Mouse (Mus musculus) embryonic facial prominence, embryonic 15.5 days (tissue): ENCODE measurements around the gene Col6a5. TPM values are rescaled to one million over a fixed set of nuclear protein-coding genes. Genes with fewer than 3 reads are reported as not detected.

Experiments used
- ATAC-seq: fragments of 200-750 bp; cut with Nextera tagmentation; 2 replicates; pipeline ENCODE4 v1.8.0; 2017; ENCODE audit warnings: low read depth, moderate TSS enrichment; ENCODE audit not compliant: insufficient number of reproducible peaks, low FRiP score, low TSS enrichment
- H3K27ac ChIP-seq: fragments of 300-500 bp; sonication (generic); replicated peaks from 2 replicates; pipeline ENCODE4 v1.5.1; 2015; ENCODE audit warnings: mild to moderate bottlenecking, inconsistent platforms
- H3K27me3 ChIP-seq: fragments of 300-500 bp; sonication (generic); 2 replicates; pipeline ENCODE4 v1.6.1; 2015; ENCODE audit warnings: inconsistent platforms
- H3K36me3 ChIP-seq: fragments of 300-500 bp; sonication (generic); 2 replicates; pipeline ENCODE4 v1.6.1; 2015; ENCODE audit warnings: mild to moderate bottlenecking, inconsistent platforms
- H3K4me1 ChIP-seq: fragments of 300-500 bp; sonication (generic); 2 replicates; pipeline ENCODE4 v1.6.1; 2015; ENCODE audit warnings: inconsistent platforms
- H3K4me2 ChIP-seq: fragments of 300-500 bp; sonication (generic); replicated peaks from 2 replicates; pipeline ENCODE4 v1.6.1; 2015; ENCODE audit warnings: mild to moderate bottlenecking, inconsistent platforms
- H3K4me3 ChIP-seq: fragments of 300-500 bp; sonication (generic); replicated peaks from 2 replicates; pipeline ENCODE4 v1.5.1; 2015; ENCODE audit warnings: mild to moderate bottlenecking, inconsistent platforms
- H3K9ac ChIP-seq: fragments of 300-500 bp; sonication (generic); 2 replicates; pipeline ENCODE4 v1.6.1; 2015; ENCODE audit warnings: inconsistent platforms
- H3K9me3 ChIP-seq: fragments of 300-500 bp; sonication (generic); replicated peaks from 2 replicates; pipeline ENCODE4 v1.6.1; 2016; ENCODE audit warnings: inconsistent platforms
- WGBS: fragments of 180-500 bp; shearing (Covaris S2); methylation state at CpG from one replicate; pipeline ENCODE4 v1.1.7; 2015; 5-methylcytosine and 5-hydroxymethylcytosine counted together
- polyA plus RNA-seq: library from polyadenylated mRNA; unstranded; fragments of >200 nt; fragmentation: Nextera tagmentation; extraction: Ambion mirVana; gene quantifications from 2 replicates; pipeline ENCODE4 v1.2.1, GENCODE M21; 2015

Gene Col6a5
- polyA plus RNA-seq, 1 experiment from 2014 or later = 0.15 TPM

DNA sequence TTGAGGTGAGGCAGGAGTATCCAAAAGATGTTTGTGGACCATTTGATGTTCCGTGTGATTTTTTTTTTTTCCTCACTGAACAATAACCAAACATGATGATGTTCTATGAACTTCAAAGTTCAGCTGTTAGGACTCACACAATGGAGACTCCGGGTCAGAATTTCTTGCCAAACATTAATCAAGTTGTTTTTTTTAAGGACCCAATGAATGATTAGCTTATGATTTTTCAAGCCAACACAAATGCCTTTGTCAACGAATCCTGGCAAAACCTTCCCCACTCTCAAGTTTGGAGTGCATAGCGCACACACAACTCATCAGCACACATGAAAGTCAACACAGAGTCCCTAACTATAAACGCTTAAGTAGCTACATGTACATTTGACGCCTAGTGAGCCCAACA, 139.7 kb downstream of the Col6a5 start:
- ATAC-seq = no peak
- Histone ChIP-seq H3K4me3 (no peak overlapping the region), H3K27me3 (no peaks in the 10 kb centered on the region), H3K9me3 (no peaks in the 10 kb centered on the region), H3K27ac (no peak overlapping the region), H3K9ac (no peak overlapping the region), H3K36me3 (no peaks in the 10 kb centered on the region), H3K4me1 (no peaks in the 10 kb centered on the region), H3K4me2 (no peak overlapping the region)
- WGBS = 84% methylated on average over 6 of the region's 6 CpGs

DNA sequence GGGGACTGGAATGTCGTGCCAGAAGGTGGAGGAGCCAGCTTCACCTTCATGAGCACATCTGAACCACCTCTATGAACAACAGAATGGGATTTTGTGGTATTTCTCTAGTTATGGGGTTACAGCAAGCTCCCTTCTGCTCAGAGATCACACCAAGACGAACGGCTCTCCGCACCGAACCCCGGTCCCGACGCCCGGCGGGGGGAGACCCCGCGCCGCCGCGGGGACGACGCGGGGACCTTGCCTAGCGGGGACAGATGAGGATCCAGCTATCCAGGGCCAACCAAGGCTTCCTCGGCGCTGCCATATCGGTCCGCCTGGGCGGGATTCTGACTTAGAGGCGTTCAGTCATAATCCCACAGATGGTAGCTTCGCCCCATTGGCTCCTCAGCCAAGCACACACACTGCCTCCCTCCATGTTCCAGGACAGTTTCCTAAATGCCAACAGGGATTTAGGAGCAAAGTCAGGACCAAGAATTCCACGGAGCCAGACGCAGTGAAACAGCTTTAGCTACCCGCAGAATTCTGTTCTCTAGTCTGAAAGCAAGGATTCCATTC, 141.2 kb downstream of the Col6a5 start:
- Histone ChIP-seq H3K4me2 (no peak overlapping the region), H3K4me3 (no peak overlapping the region), H3K27ac (no peak overlapping the region), H3K9me3 (no peaks in the 10 kb centered on the region), H3K36me3 (no peaks in the 10 kb centered on the region), H3K27me3 (no peaks in the 10 kb centered on the region), H3K4me1 (no peaks in the 10 kb centered on the region), H3K9ac (no peak overlapping the region)
- no peak for ATAC-seq
- WGBS = 77% methylated on average over 29 of the region's 29 CpGs

DNA sequence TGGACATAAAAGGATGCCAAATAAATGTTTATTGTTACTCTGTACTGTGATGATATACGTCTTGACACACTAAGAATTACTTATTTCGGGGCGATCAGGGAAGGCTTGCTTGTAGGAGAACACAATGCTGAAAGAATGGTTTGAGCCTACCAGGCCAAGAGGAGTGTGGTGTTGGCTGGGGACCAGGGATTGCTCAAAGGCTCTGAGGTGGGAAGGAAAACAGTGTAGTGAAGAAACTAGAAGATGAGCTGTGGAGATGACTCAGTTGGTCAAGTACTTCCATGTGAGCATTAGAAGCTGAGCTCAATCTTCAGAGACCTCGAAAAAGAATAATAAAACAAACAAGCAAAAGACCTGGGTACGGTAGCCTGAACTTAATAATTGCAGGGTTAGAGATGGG, 146.0 kb downstream of the Col6a5 start:
- Histone ChIP-seq H3K4me2 (no peak overlapping the region), H3K4me1 (0 out of 2 replicates have a peak, but pooled peaks cover 3% of the 10 kb centered on the region), H3K9ac (no peak overlapping the region), H3K27me3 (no peaks in the 10 kb centered on the region), H3K4me3 (no peak overlapping the region), H3K36me3 (no peaks in the 10 kb centered on the region), H3K27ac (no peak overlapping the region), H3K9me3 (no peaks in the 10 kb centered on the region)
- 81% methylated on average over 5 of the region's 5 CpGs for WGBS
- no peak for ATAC-seq

DNA sequence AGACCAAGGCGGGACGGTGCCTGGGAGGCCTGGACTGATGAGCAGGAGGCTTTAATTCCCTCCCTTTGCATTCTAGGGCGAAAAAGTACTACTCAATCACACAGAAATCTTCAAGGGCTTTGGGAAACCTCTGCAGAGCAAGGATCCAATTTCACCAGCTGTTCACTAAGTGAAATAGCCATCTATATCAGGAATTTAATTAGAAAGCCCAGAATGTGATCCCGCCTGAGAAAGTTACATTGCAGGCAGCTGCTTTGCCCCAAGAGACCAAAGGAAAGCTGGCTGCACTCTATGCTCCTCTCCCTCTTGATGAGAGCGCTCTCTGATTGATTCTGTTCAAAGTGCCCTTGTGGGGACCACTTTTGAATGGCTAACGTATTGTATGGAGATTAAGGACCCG, 149.0 kb downstream of the Col6a5 start:
- H3K4me3 ChIP-seq = no peak overlapping the region
- no peaks in the 10 kb centered on the region for H3K36me3 ChIP-seq
- no peak overlapping the region for H3K27ac ChIP-seq
- WGBS = 44% methylated on average over 7 of the region's 7 CpGs
- H3K4me2 ChIP-seq = no peak overlapping the region
- no peak overlapping the region for H3K9ac ChIP-seq
- no peaks in the 10 kb centered on the region for H3K27me3 ChIP-seq
- H3K9me3 ChIP-seq = no peaks in the 10 kb centered on the region
- ATAC-seq = no peak
- H3K4me1 ChIP-seq = 0 out of 2 replicates have a peak, but pooled peaks cover 3% of the 10 kb centered on the region

DNA sequence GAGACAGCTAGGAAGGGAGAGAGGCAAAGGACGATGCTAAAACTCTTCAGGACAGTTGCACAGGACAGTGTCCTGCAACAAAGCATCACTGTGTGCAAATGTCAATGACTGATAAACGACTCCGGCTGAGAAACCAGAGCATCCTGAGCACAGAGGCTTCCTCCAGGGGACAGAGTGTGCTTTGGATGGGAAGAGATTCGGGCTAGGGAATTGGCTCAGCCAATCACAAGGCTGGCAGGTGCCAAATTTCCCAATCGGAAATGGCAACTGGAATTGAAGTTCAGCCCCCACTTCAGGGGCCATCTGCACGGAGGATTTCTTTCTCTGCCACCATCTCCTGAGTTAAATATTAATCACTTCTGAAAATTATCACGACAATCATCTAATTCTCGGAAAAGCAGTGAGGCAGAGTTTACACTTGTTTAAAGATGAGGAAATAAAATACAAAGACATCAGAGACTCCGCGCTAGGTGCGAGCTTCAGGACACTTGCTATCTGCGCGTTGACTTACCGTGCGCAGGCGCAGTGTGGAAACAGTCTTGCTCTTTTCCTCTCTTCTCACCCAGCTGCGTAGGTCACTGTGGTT, 151.4 kb downstream of the Col6a5 start:
- Histone ChIP-seq H3K4me1 (0 out of 2 replicates have a peak, but pooled peaks cover 3% of the 10 kb centered on the region), H3K9ac (no peak overlapping the region), H3K4me3 (no peak overlapping the region), H3K9me3 (no peaks in the 10 kb centered on the region), H3K36me3 (no peaks in the 10 kb centered on the region), H3K27me3 (no peaks in the 10 kb centered on the region), H3K4me2 (no peak overlapping the region), H3K27ac (no peak overlapping the region)
- no peak for ATAC-seq
- WGBS = 84% methylated on average over 17 of the region's 17 CpGs

Other genes with a start within 250 kb of the Col6a5 start
- gene Col6a6, start 132.5 kb downstream of the Col6a5 start, polyA plus RNA-seq = 4.2 and 5.1 TPM in 2 replicates
- 0.39 and 0.59 TPM in 2 replicates for gene Col6a4, start 136.1 kb upstream of the Col6a5 start, polyA plus RNA-seq
- 2.9 and 3.0 TPM in 2 replicates for gene Glyctk, start 197.5 kb upstream of the Col6a5 start, polyA plus RNA-seq
- gene Wdr82, start 210.3 kb upstream of the Col6a5 start, polyA plus RNA-seq = 22.3 and 24.2 TPM in 2 replicates
- 55.8 and 57.1 TPM in 2 replicates for gene Ppm1m, start 239.1 kb upstream of the Col6a5 start, polyA plus RNA-seq
- 57.2 and 64.1 TPM in 2 replicates for gene Twf2, start 242.5 kb upstream of the Col6a5 start, polyA plus RNA-seq